Mouse (Mus musculus): ENCODE data around the gene Tmem63a.

- TF ChIP-seq POLR2A (IDR thresholded peaks at IDR 0.05; ENCODE audit: borderline replicate concordance, low read depth, low read length): peak; percentile 86; the same call in 1 of the 2 replicates
- TF ChIP-seq CTCF (IDR thresholded peaks at IDR 0.05; ENCODE audit: low read depth, low read length): no peak
Observed at GRCm38 (mm10) chr1:181017212-181017711, 75.1 kb downstream of the Tmem63a start.

All from bone marrow macrophage, adult 2 months (primary cell).